Mouse (Mus musculus) kidney, postnatal 0 days (tissue): Measurements from ENCODE around the gene Gm9887. TPM values are rescaled to one million over a fixed set of nuclear protein-coding genes. Genes with fewer than 3 reads are reported as not detected.
"Not testable (repeated sequence)": the region's sequence is repeated elsewhere in the genome, so short reads cannot be mapped to it uniquely, and the experiment has no call there.

Experiments used
- ATAC-seq: fragments of 200-750 bp; cut with Nextera tagmentation; replicated peaks from 2 replicates; pipeline ENCODE4 v1.8.0; 2017; ENCODE audit warnings: low read depth, moderate number of reproducible peaks, moderate TSS enrichment, moderate library complexity; ENCODE audit not compliant: low FRiP score
- DNase-seq: peaks from one replicate; pipeline ENCODE4 v3.0.0-alpha.2; 2016; ENCODE audit warnings: low spot score
- H3K27ac ChIP-seq: fragments of 300-500 bp; sonication (generic); 2 replicates; pipeline ENCODE4 v1.5.1; 2014; ENCODE audit warnings: mild to moderate bottlenecking
- H3K27me3 ChIP-seq: fragments of 300-500 bp; sonication (generic); 2 replicates; pipeline ENCODE4 v1.6.1; 2014; ENCODE audit warnings: low read length, mixed read lengths; ENCODE audit not compliant: insufficient read depth
- H3K36me3 ChIP-seq: fragments of 300-500 bp; sonication (generic); 2 replicates; pipeline ENCODE4 v1.6.1; 2014; ENCODE audit warnings: low read length, mixed read lengths; ENCODE audit not compliant: insufficient read depth
- H3K4me1 ChIP-seq: fragments of 300-500 bp; sonication (generic); replicated peaks from 2 replicates; pipeline ENCODE4 v1.6.1; 2014; ENCODE audit warnings: antibody characterized with exemption, low read length, mixed read lengths; ENCODE audit not compliant: insufficient read depth
- H3K4me2 ChIP-seq: fragments of 300-500 bp; sonication (generic); 2 replicates; pipeline ENCODE4 v1.6.1; 2014; ENCODE audit warnings: mild to moderate bottlenecking, low read length, moderate library complexity, mixed read lengths
- H3K4me3 ChIP-seq: fragments of 300-500 bp; sonication (generic); replicated peaks from 2 replicates; pipeline ENCODE4 v1.5.1; 2014; ENCODE audit warnings: low read depth, low read length
- H3K9ac ChIP-seq: fragments of 300-500 bp; sonication (generic); 2 replicates; pipeline ENCODE4 v1.6.1; 2014; ENCODE audit warnings: low read depth, low read length
- H3K9me3 ChIP-seq: fragments of 300-500 bp; sonication (generic); replicated peaks from 2 replicates; pipeline ENCODE4 v1.6.1; 2016; ENCODE audit warnings: low read length, inconsistent platforms, mixed read lengths
- CTCF ChIP-seq: IDR thresholded peaks from 2 replicates; pipeline ENCODE4 v1.5.1; 2016; ENCODE audit warnings: antibody characterized with exemption, low read depth, mild to moderate bottlenecking, moderate library complexity
- WGBS: fragments of 180-500 bp; shearing (Covaris S2); extraction: QIAGEN DNeasy Blood & Tissue Kit; methylation state at CpG from one replicate; pipeline ENCODE4 v1.1.7; 2014; 5-methylcytosine and 5-hydroxymethylcytosine counted together
- polyA plus RNA-seq: library from polyadenylated mRNA; unstranded; fragments of >200 nt; fragmentation: Nextera tagmentation; extraction: Ambion mirVana; gene quantifications from 2 replicates; pipeline ENCODE4 v1.2.1, GENCODE M21; 2015

Gene Gm9887
- polyA plus RNA-seq, 1 experiment from 2014 or later, result 1.3 TPM

- peak; percentile 84 for DNase-seq
- peak overlapping the region; percentile 79 for H3K4me2 ChIP-seq
- ATAC-seq, result no peak
- no peaks in the 10 kb centered on the region for H3K9me3 ChIP-seq
- WGBS, result 4% methylated on average over 32 of the region's 32 CpGs
- no peaks in the 10 kb centered on the region for H3K27me3 ChIP-seq
- peak overlapping the region; percentile 59 for H3K9ac ChIP-seq
- H3K36me3 ChIP-seq, result no peaks in the 10 kb centered on the region
- peak; percentile 41; the same call in 1 of the 2 replicates for TF ChIP-seq CTCF
- H3K27ac ChIP-seq, result peak overlapping the region; percentile 80
- H3K4me1 ChIP-seq, result 0 out of 2 replicates have a peak, but pooled peaks cover 4% of the 10 kb centered on the region
- H3K4me3 ChIP-seq, result peak overlapping the region; percentile 55
Measured at GRCm38 (mm10) chr12:69363899-69364762, 8.1 kb downstream of the Gm9887 start.

DNA sequence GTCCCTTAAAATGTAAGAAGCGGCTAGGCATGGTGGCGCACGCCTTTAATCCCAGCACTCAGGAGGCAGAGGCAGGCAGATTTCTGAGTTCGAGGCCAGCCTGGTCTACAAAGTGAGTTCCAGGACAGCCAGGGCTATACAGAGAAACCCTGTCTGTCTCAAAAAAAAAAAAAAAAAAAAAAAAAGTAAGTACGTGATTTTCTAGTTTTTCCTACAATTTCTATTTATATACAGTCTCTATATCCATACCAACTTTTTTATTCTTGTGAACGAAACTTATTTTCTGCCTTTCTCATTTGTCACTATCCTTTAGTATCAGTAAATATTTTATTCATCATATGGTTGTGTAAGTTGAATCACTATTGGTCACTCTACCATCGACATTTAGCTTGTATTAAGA is 9.1 kb downstream of the Gm9887 start:
- not testable (repeated sequence) for ATAC-seq, H3K9me3 ChIP-seq, H3K36me3 ChIP-seq, H3K27me3 ChIP-seq, DNase-seq, H3K4me1 ChIP-seq, H3K4me3 ChIP-seq, H3K27ac ChIP-seq, H3K9ac ChIP-seq, H3K4me2 ChIP-seq
- 97% methylated on average over 7 of the region's 7 CpGs for WGBS

GRCm38 (mm10) chr12:69362388-69362787 is 9.9 kb downstream of the Gm9887 start:
- TF ChIP-seq CTCF, result no peak
- Histone ChIP-seq H3K36me3 (no peaks in the 10 kb centered on the region), H3K27me3 (no peaks in the 10 kb centered on the region), H3K9ac (no peak overlapping the region), H3K4me1 (0 out of 2 replicates have a peak, but pooled peaks cover 4% of the 10 kb centered on the region), H3K27ac (no peak overlapping the region), H3K4me3 (no peak overlapping the region), H3K9me3 (no peaks in the 10 kb centered on the region), H3K4me2 (peak overlapping the region; percentile 71; the same call in 1 of the 2 replicates)
- WGBS, result 62% methylated on average over 4 of the region's 4 CpGs
- DNase-seq (no peak), ATAC-seq (no peak)

- peak overlapping the region; percentile 63; the same call in 1 of the 2 replicates for H3K9ac ChIP-seq
- 5% methylated on average over 10 of the region's 10 CpGs for WGBS
- peak overlapping the region; percentile 71 for H3K4me2 ChIP-seq
- no peak for TF ChIP-seq CTCF
- H3K4me3 ChIP-seq, result peak overlapping the region; percentile 51
- H3K9me3 ChIP-seq, result no peaks in the 10 kb centered on the region
- peak overlapping the region; percentile 95 for H3K27ac ChIP-seq
- ATAC-seq (no peak), DNase-seq (no peak)
- no peaks in the 10 kb centered on the region for H3K36me3 ChIP-seq
- 0 out of 2 replicates have a peak, but pooled peaks cover 4% of the 10 kb centered on the region for H3K4me1 ChIP-seq
- no peaks in the 10 kb centered on the region for H3K27me3 ChIP-seq
Measured at GRCm38 (mm10) chr12:69361919-69362318, 10.3 kb downstream of the Gm9887 start.

GRCm38 (mm10) chr12:69360997-69361899 is 11.0 kb downstream of the Gm9887 start:
- peak overlapping the region; percentile 95 for H3K27ac ChIP-seq
- H3K4me3 ChIP-seq, result peak overlapping the region; percentile 51
- H3K27me3 ChIP-seq, H3K4me1 ChIP-seq, H3K9me3 ChIP-seq, H3K36me3 ChIP-seq: not testable (repeated sequence)
- peak overlapping the region; percentile 71 for H3K4me2 ChIP-seq
- peak; percentile 96 for ATAC-seq
- DNase-seq, result peak; percentile 99
- H3K9ac ChIP-seq, result peak overlapping the region; percentile 63; the same call in 1 of the 2 replicates
- under 1% methylated on average over 39 of the region's 50 CpGs for WGBS

- no peak overlapping the region for H3K4me2 ChIP-seq
- 13% methylated on average over 5 of the region's 5 CpGs for WGBS
- no peaks in the 10 kb centered on the region for H3K9me3 ChIP-seq
- H3K36me3 ChIP-seq, result no peaks in the 10 kb centered on the region
- DNase-seq (peak; percentile 92), ATAC-seq (0 out of 2 replicates have a peak, but pooled peaks have one; percentile 1)
- H3K9ac ChIP-seq, result no peak overlapping the region
- no peak overlapping the region for H3K27ac ChIP-seq
- 0 out of 2 replicates have a peak, but pooled peaks cover 4% of the 10 kb centered on the region for H3K4me1 ChIP-seq
- H3K4me3 ChIP-seq, result no peak overlapping the region
- H3K27me3 ChIP-seq, result no peaks in the 10 kb centered on the region
- TF ChIP-seq CTCF, result peak; percentile 93
Measured at GRCm38 (mm10) chr12:69360655-69360996, 11.6 kb downstream of the Gm9887 start.
